Mouse (Mus musculus) liver, embryonic 13.5 days (tissue): ENCODE data around the gene Med16. TPM values are rescaled to one million over a fixed set of nuclear protein-coding genes. Genes with fewer than 3 reads are reported as not detected.

Experiments
- ATAC-seq: fragments of 200-750 bp; cut with Nextera tagmentation; 2 replicates; pipeline ENCODE4 v1.8.0; 2017; ENCODE audit warnings: low read depth, mild to moderate bottlenecking, moderate number of reproducible peaks, moderate library complexity
- DNase-seq: peaks from one replicate; pipeline ENCODE4 v3.0.0; 2022
- H3K27ac ChIP-seq: fragments of 300-500 bp; sonication (generic); 2 replicates; pipeline ENCODE4 v1.5.1; 2015; ENCODE audit warnings: moderate library complexity, mild to moderate bottlenecking, inconsistent platforms
- H3K27me3 ChIP-seq: fragments of 300-500 bp; sonication (generic); 2 replicates; pipeline ENCODE4 v1.6.1; 2015; ENCODE audit warnings: mild to moderate bottlenecking, inconsistent platforms
- H3K36me3 ChIP-seq: fragments of 300-500 bp; sonication (generic); 2 replicates; pipeline ENCODE4 v1.6.1; 2015; ENCODE audit warnings: mild to moderate bottlenecking, inconsistent platforms
- H3K4me1 ChIP-seq: fragments of 300-500 bp; sonication (generic); replicated peaks from 2 replicates; pipeline ENCODE4 v1.6.1; 2015; ENCODE audit warnings: inconsistent platforms
- H3K4me2 ChIP-seq: fragments of 300-500 bp; sonication (generic); 2 replicates; pipeline ENCODE4 v1.6.1; 2015; ENCODE audit warnings: inconsistent platforms, mild to moderate bottlenecking, moderate library complexity
- H3K4me3 ChIP-seq: fragments of 300-500 bp; sonication (generic); replicated peaks from 2 replicates; pipeline ENCODE4 v1.5.1; 2015; ENCODE audit warnings: mild to moderate bottlenecking, inconsistent platforms
- H3K9ac ChIP-seq: fragments of 300-500 bp; sonication (generic); 2 replicates; pipeline ENCODE4 v1.6.1; 2015; ENCODE audit warnings: mild to moderate bottlenecking, inconsistent platforms
- H3K9me3 ChIP-seq: fragments of 300-500 bp; sonication (generic); replicated peaks from 2 replicates; pipeline ENCODE4 v1.6.1; 2016; ENCODE audit warnings: inconsistent platforms
- WGBS: fragments of 180-500 bp; shearing (Covaris S2); methylation state at CpG from one replicate; pipeline ENCODE4 v1.1.7; 2015; ENCODE audit not compliant: insufficient replicate concordance; 5-methylcytosine and 5-hydroxymethylcytosine counted together
- polyA plus RNA-seq: library from polyadenylated mRNA; unstranded; fragments of >200 nt; fragmentation: Nextera tagmentation; extraction: Ambion mirVana; gene quantifications from 2 replicates; pipeline ENCODE4 v1.2.1, GENCODE M21; 2015

Gene Med16
- 16.9 and 19.0 TPM in 2 replicates for polyA plus RNA-seq

DNA sequence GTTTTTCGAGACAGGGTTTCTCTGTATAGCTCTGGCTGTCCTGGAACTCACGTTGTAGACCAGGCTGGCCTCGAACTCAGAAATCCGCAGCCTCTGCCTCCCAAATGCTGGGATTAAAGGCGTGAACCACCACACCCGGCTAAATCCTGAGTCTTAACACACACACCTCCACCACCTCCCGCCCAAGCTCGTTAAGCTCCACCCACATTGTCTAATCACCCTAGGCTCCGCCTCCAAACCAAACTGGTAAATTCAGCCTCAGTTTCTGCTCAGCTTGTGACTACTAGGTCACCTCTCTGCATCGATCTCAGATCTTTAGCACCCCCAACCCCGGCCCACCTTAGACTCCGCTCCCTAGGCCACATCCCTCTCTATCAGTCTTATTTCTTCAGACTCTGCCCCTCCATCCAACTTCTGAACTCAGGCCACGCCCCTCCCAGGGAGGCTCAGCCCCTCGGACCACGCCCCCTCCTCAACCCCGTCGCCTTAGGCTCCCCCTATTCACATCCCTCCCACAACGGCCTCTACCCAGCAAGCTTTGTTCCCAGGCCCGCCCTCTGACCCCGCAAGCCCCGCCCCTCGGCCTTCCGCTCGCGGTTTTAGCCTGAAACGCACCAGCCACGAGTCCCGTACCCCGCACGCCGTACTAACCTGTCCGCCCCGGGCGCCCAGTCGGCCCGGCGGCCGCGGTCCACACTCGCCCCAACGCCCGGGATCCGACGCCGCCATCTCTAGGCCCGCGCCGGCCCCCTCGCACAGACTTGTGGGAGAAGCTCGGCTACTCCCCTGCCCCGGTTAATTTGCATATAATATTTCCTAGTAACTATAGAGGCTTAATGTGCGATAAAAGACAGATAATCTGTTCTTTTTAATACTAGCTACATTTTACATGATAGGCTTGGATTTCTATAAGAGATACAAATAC is at the start of gene Med16:
Med16 (minus strand) TSS at position 757 of the 925 bp plus-strand sequence.
- Histone ChIP-seq H3K9ac (peak within 1 kb of the TSS; percentile 91), H3K36me3 (peaks cover 53% of the 10 kb centered on the region), H3K27me3 (no peaks in the 10 kb centered on the region), H3K4me2 (peak within 1 kb of the TSS; percentile 69), H3K4me3 (peak within 1 kb of the TSS; percentile 80), H3K4me1 (peaks cover 41% of the 10 kb centered on the region), H3K27ac (peak within 1 kb of the TSS; percentile 96), H3K9me3 (no peaks in the 10 kb centered on the region)
- WGBS = 2% methylated on average over 52 of the region's 52 CpGs
- ATAC-seq (peak; percentile 89), DNase-seq (peak; percentile 95)

DNA sequence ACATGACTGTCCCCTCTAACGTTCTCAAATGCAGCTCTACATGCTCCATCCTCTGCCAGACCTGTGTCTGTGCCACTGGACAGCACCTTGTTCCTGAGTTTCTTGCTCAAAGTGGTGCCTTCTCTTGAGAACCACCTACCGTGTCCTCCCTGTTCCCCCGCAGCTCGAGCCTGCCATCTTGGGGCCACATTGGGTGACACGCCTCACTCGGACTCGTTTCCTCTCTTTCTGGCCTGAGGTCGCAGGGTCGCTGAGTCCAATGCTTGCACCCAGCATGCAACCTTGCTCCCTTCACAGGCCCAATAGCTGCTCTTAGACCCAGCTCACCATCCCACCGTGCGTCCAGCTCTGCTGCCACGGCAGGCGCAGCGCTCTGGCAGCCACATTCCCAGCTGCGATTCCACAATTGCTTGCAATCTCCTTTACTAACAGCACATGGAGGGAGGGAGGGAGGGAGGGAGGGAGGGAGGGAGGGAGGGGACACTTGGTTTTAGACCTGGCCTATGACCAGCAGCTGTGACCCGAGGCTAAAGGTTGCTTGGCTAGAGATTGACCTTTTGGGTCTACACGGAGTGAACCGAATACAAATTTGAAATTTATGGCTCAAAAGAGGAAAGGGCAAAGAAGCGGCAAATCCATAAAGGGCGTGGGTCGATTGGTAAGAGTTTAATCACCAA is 49.6 kb upstream of the Med16 start:
- 16% methylated on average over 21 of the region's 21 CpGs for WGBS
- H3K4me2 ChIP-seq = peak overlapping the region; percentile 33
- no peaks in the 10 kb centered on the region for H3K27me3 ChIP-seq
- no peak overlapping the region for H3K27ac ChIP-seq
- no peak for ATAC-seq
- no peak overlapping the region for H3K9ac ChIP-seq
- H3K4me3 ChIP-seq = no peak overlapping the region
- peaks cover 24% of the 10 kb centered on the region for H3K36me3 ChIP-seq
- peak; percentile 70 for DNase-seq
- H3K9me3 ChIP-seq = no peaks in the 10 kb centered on the region
- H3K4me1 ChIP-seq = peaks cover 45% of the 10 kb centered on the region

DNA sequence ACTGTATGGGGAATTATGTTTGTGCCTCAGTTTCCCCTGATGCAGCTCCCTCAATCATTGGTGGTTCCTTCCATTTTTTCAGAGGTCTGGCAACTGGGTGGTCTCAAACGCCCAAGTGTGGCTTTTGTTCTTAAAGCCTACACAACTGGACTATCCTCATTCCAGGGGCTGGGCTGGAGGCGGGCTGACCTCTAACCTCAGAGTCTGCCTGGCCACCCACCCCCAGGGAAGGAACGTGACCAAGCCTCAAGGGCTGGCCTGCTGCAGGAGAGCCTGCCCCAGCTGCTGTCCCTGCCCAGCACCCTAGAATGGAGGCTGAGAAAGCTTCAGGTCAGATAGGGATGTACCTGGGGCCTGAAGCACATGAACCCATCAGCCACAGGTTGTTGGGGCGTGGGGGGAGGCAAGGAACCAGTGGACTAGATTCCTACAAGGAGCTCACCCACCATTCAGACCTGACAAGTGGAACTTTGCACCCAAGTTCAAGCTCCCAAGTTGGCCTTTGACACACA is 48.0 kb upstream of the Med16 start:
- H3K27ac ChIP-seq = no peak overlapping the region

DNA sequence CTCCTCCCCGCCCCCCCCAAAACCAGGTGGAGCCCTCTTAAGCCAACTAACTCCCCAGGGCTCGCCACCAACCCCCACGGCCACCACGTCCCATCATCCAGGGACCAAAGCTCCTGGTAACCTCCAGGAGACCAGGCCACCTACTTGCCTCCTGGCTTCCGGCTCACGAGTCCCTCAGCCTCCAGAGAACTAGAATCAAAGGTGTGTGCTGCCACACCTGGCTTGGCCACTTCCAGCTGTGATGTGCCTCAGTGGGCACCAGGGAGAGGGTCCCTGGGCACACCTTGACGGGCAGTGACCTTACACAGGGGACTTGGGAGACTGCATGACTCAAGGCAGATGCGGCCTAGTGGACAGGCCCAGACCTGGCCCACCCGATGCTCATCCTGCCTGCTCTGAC is 47.0 kb upstream of the Med16 start:
- WGBS = 69% methylated on average over 9 of the region's 9 CpGs
- Histone ChIP-seq H3K4me2 (no peak overlapping the region), H3K27ac (no peak overlapping the region; the same call in 1 of the 2 replicates)

More for the DNA sequence above, 48.0 kb upstream of the Med16 start:
- H3K9ac ChIP-seq = no peak overlapping the region; the same call in 1 of the 2 replicates
- peaks cover 18% of the 10 kb centered on the region for H3K36me3 ChIP-seq
- no peaks in the 10 kb centered on the region for H3K9me3 ChIP-seq
- no peak overlapping the region for H3K4me3 ChIP-seq
- H3K4me1 ChIP-seq = peaks cover 42% of the 10 kb centered on the region
- H3K27me3 ChIP-seq = no peaks in the 10 kb centered on the region
- H3K4me2 ChIP-seq = no peak overlapping the region
- DNase-seq (no peak), ATAC-seq (no peak)
- WGBS = 32% methylated on average over 4 of the region's 4 CpGs

DNA sequence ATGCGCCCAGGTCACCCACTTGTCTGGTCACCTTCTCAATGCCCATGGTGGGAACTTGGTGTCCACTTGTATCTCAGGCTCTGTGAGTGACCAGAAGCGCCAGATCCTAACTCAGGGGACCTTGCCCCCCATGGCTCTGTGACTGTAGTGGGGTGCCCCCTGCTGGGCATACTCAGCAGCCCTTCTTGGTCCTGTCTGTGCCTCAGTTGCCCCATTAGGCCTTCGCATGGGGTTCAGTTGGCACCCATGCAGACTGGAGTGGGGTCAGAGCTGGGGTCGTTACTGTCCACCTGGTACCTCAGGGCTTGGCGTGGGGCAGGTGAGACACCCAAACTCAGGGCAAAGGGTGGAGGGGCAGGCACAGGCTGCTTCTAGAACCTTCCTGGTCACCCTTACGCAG is 45.2 kb upstream of the Med16 start:
- DNase-seq = no peak
- no peak for ATAC-seq
- no peak overlapping the region for H3K27ac ChIP-seq

More for the DNA sequence above, 47.0 kb upstream of the Med16 start:
- Histone ChIP-seq H3K4me1 (peaks cover 32% of the 10 kb centered on the region), H3K27me3 (no peaks in the 10 kb centered on the region), H3K36me3 (peaks cover 22% of the 10 kb centered on the region), H3K4me3 (no peak overlapping the region), H3K9me3 (no peaks in the 10 kb centered on the region), H3K9ac (no peak overlapping the region)
- no peak for DNase-seq
- ATAC-seq = no peak

DNA sequence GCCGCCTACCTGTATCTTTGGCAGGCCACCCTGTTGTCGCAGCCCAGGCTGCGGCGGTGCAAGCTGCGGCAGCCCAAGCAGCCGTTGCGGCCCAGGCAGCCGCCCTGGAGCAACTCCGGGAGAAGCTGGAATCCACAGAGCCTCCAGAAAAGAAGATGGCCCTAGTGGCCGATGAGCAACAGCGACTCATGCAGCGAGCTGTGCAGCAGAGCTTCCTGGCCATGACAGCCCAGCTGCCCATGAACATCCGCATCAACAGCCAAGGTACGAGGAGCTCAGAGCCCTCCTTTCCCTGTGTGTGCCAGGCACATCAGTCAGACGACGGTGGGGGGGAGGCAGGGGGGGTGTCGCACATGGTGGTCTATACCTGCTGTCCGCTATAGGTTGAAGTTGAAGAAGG is 41.9 kb upstream of the Med16 start:
- no peak for ATAC-seq
- Histone ChIP-seq H3K9ac (no peak overlapping the region), H3K27ac (no peak overlapping the region), H3K4me3 (no peak overlapping the region), H3K36me3 (peaks cover 47% of the 10 kb centered on the region), H3K9me3 (no peaks in the 10 kb centered on the region), H3K4me2 (no peak overlapping the region), H3K27me3 (no peaks in the 10 kb centered on the region), H3K4me1 (peaks cover 57% of the 10 kb centered on the region)
- WGBS = 88% methylated on average over 18 of the region's 18 CpGs
- DNase-seq = no peak

More for the DNA sequence above, 45.2 kb upstream of the Med16 start:
- Histone ChIP-seq H3K4me1 (peaks cover 39% of the 10 kb centered on the region), H3K27me3 (no peaks in the 10 kb centered on the region), H3K9me3 (no peaks in the 10 kb centered on the region), H3K9ac (no peak overlapping the region), H3K4me2 (no peak overlapping the region), H3K36me3 (peaks cover 38% of the 10 kb centered on the region), H3K4me3 (no peak overlapping the region)
- WGBS = 68% methylated on average over 6 of the region's 6 CpGs

DNA sequence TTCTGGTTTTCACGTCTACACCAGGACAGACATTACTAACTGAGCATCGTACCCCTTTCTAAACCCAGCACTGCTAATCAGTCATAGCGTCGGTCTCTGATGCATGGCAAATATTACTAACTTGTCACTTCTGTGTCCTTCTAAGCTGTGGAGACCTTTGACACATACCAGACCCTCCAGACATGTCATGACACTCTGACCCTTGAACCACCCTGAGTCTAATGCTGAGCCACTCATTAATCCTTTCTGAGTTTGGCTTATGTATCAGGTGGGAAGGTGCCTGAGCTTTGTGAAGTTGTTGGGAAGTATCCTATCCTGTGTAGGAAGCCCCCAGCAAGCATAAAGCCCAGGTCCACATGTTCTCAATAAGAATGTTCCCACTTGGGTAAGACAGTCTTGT is 41.1 kb upstream of the Med16 start:
- Histone ChIP-seq H3K9ac (no peak overlapping the region), H3K4me2 (no peak overlapping the region), H3K36me3 (peaks cover 47% of the 10 kb centered on the region), H3K9me3 (no peaks in the 10 kb centered on the region), H3K4me3 (no peak overlapping the region), H3K27ac (no peak overlapping the region; the same call in 1 of the 2 replicates), H3K27me3 (no peaks in the 10 kb centered on the region), H3K4me1 (peaks cover 64% of the 10 kb centered on the region)
- ATAC-seq (no peak), DNase-seq (no peak)
- 80% methylated on average over 4 of the region's 4 CpGs for WGBS

DNA sequence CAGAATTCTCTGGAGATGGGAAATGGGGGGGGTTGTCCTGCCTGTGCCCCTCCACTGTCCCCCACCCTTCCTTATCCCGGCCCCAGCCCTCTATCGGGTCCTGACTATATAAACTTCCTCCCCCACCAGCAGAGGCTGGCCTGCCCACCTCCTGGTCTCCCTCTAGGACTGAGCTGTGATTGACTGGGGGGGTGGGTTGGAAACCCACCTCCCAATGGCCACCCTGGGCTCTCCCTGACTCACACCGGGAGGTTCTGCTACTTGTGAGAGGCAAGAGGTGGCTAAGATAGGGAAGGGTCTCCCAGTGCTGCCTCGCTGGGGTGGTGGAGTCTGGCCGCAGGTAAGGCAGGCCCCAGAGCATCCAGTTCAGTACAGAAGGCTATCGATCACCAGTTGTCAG is 38.8 kb upstream of the Med16 start:
- peak overlapping the region; percentile 84 for H3K27ac ChIP-seq
- peak overlapping the region; percentile 60 for H3K4me2 ChIP-seq
- H3K27me3 ChIP-seq = no peaks in the 10 kb centered on the region
- H3K9me3 ChIP-seq = no peaks in the 10 kb centered on the region
- peaks cover 77% of the 10 kb centered on the region for H3K4me1 ChIP-seq
- H3K9ac ChIP-seq = no peak overlapping the region
- no peak overlapping the region for H3K4me3 ChIP-seq
- ATAC-seq (no peak), DNase-seq (no peak)
- WGBS = 62% methylated on average over 6 of the region's 6 CpGs
- H3K36me3 ChIP-seq = peaks cover 36% of the 10 kb centered on the region

DNA sequence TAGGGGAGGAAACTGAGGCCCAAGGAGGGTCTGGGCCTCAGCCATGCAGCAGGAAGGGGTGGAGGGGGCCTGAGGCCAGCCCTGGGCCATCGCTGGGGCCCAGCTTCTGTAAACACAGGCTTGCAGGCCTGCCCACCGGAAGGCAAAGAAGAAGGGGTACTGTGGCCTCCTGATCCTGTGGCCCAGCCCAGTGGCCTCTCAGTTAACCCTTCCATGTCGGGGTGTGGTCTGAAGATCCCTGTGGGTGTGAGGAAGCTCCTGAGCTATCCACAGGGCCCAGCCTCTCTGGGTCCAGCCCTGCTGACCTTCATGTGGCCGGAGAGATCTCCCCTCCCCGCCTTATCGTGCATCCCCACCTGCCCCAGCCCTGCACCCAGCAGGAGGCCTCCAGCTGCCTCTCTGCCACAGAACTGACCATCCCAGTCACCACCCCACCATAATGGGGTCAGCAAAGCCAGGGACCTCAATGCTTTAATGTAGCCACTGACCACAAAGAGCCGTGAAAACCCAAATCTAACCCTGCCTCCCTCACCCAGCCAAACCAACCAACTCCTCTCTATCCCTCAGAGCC is 38.1 kb upstream of the Med16 start:
- Histone ChIP-seq H3K9me3 (no peaks in the 10 kb centered on the region), H3K4me1 (peaks cover 84% of the 10 kb centered on the region), H3K27ac (peak overlapping the region; percentile 84), H3K9ac (peak overlapping the region; percentile 68), H3K4me2 (peak overlapping the region; percentile 60), H3K36me3 (peaks cover 38% of the 10 kb centered on the region), H3K27me3 (no peaks in the 10 kb centered on the region), H3K4me3 (peak overlapping the region; percentile 31; the same call in 1 of the 2 replicates)
- peak; percentile 74 for ATAC-seq
- 6% methylated on average over 7 of the region's 7 CpGs for WGBS
- peak; percentile 72 for DNase-seq

DNA sequence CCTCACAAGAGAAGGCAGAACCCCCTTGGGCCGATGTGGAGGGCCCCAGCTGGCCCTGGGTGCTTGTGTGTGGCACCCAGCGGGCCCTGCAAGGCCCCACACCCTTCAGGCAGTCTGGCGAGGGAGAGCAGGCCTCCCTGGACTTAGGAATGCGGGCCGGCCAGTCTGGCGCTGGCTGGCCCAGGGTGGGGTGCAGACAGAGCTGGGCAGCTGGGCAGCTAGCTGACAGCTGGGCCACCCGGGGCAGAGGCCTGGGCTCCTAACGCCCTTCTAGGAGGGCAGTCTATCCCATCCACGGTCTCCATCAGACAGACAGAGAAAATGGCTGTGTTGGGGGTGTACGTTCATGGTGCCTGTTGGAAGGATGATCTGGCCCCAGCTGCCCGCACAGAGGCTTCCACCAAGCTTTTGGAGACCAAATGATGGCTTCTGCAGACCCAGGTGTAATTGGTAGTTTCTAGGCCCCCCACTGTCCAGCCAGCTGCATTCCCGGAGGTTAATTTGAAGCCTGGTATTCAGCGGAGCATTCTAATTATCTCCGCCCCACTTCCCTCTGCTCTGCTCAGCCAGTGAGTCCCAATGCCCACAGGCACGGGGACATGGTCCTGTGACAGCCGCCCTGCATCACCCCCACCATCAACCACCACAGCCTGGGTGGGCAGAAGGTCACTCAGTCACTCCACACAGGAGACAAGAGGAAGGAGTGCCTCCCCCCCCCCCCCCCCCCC is 36.9 kb upstream of the Med16 start:
- no peak for DNase-seq

More for the DNA sequence above, 36.9 kb upstream of the Med16 start:
- H3K4me1 ChIP-seq = peaks cover 94% of the 10 kb centered on the region
- H3K9ac ChIP-seq = peak overlapping the region; percentile 68; the same call in 1 of the 2 replicates
- peak overlapping the region; percentile 84 for H3K27ac ChIP-seq
- ATAC-seq = no peak
- no peak overlapping the region for H3K4me3 ChIP-seq
- H3K27me3 ChIP-seq = no peaks in the 10 kb centered on the region
- WGBS = 52% methylated on average over 16 of the region's 16 CpGs
- H3K36me3 ChIP-seq = peaks cover 27% of the 10 kb centered on the region
- H3K4me2 ChIP-seq = peak overlapping the region; percentile 60
- H3K9me3 ChIP-seq = no peaks in the 10 kb centered on the region
